Mouse (Mus musculus): Measurements from ENCODE around the gene Adcy9. TPM values are rescaled to one million over a fixed set of nuclear protein-coding genes. Genes with fewer than 3 reads are reported as not detected.

Gene Adcy9
- polyA plus RNA-seq, 1 experiment = 3.3 TPM

- no peak for DNase-seq (ENCODE audit: low read depth in 1 of 2, low spot score in 2 of 2)
- no peaks in the 10 kb centered on the region for H3K4me1 ChIP-seq (ENCODE audit: control insufficient read depth, insufficient read depth, insufficient read length)
- no peak overlapping the region for H3K27ac ChIP-seq (ENCODE audit: insufficient read depth, low read length)
- 88% methylated on average over 7 of the region's 7 CpGs for WGBS
- TF ChIP-seq CTCF (IDR thresholded peaks at IDR 0.05; ENCODE audit: extremely low read depth, insufficient read depth, insufficient read length, insufficient replicate concordance) (no peak), POLR2A (IDR thresholded peaks at IDR 0.05; ENCODE audit: low read depth, low read length) (no peak)
- no peaks in the 10 kb centered on the region for H3K36me3 ChIP-seq (ENCODE audit: control insufficient read depth, insufficient read depth, low read length)
- H3K27me3 ChIP-seq (ENCODE audit: control insufficient read depth, insufficient read depth, low read length) = no peaks in the 10 kb centered on the region
- no peak overlapping the region for H3K4me3 ChIP-seq (ENCODE audit: extremely low read depth, insufficient read depth, insufficient read length)
Observed at GRCm38 (mm10) chr16:4454563-4454962, 34.3 kb upstream of the Adcy9 start.

- 92% methylated on average over 6 of the region's 6 CpGs for WGBS
- no peak for DNase-seq (ENCODE audit: low read depth in 1 of 2, low spot score in 2 of 2)
- Histone ChIP-seq H3K27me3 (ENCODE audit: control insufficient read depth, insufficient read depth, low read length) (no peaks in the 10 kb centered on the region), H3K4me1 (ENCODE audit: control insufficient read depth, insufficient read depth, insufficient read length) (no peaks in the 10 kb centered on the region), H3K36me3 (ENCODE audit: control insufficient read depth, insufficient read depth, low read length) (no peaks in the 10 kb centered on the region), H3K27ac (ENCODE audit: insufficient read depth, low read length) (no peak overlapping the region), H3K4me3 (ENCODE audit: extremely low read depth, insufficient read depth, insufficient read length) (no peak overlapping the region)
- no peak for TF ChIP-seq CTCF (IDR thresholded peaks at IDR 0.05; ENCODE audit: extremely low read depth, insufficient read depth, insufficient read length, insufficient replicate concordance)
- no peak for TF ChIP-seq POLR2A (IDR thresholded peaks at IDR 0.05; ENCODE audit: low read depth, low read length)
Observed at GRCm38 (mm10) chr16:4449418-4449817, 29.1 kb upstream of the Adcy9 start.

- WGBS = 58% methylated on average over 9 of the region's 9 CpGs
- no peak overlapping the region for H3K4me3 ChIP-seq (ENCODE audit: extremely low read depth, insufficient read depth, insufficient read length)
- H3K27me3 ChIP-seq (ENCODE audit: control insufficient read depth, insufficient read depth, low read length) = no peaks in the 10 kb centered on the region
- TF ChIP-seq POLR2A (IDR thresholded peaks at IDR 0.05; ENCODE audit: low read depth, low read length) = no peak
- TF ChIP-seq CTCF (IDR thresholded peaks at IDR 0.05; ENCODE audit: extremely low read depth, insufficient read depth, insufficient read length, insufficient replicate concordance) = no peak
- no peak overlapping the region for H3K27ac ChIP-seq (ENCODE audit: insufficient read depth, low read length)
- no peak for DNase-seq (ENCODE audit: low read depth in 1 of 2, low spot score in 2 of 2)
- H3K36me3 ChIP-seq (ENCODE audit: control insufficient read depth, insufficient read depth, low read length) = no peaks in the 10 kb centered on the region
- H3K4me1 ChIP-seq (ENCODE audit: control insufficient read depth, insufficient read depth, insufficient read length) = no peaks in the 10 kb centered on the region
Observed at GRCm38 (mm10) chr16:4448235-4448634, 27.9 kb upstream of the Adcy9 start.

GRCm38 (mm10) chr16:4446395-4446794, 26.1 kb upstream of the Adcy9 start:
- Histone ChIP-seq H3K4me1 (ENCODE audit: control insufficient read depth, insufficient read depth, insufficient read length) (no peaks in the 10 kb centered on the region), H3K36me3 (ENCODE audit: control insufficient read depth, insufficient read depth, low read length) (no peaks in the 10 kb centered on the region), H3K27me3 (ENCODE audit: control insufficient read depth, insufficient read depth, low read length) (no peaks in the 10 kb centered on the region), H3K27ac (ENCODE audit: insufficient read depth, low read length) (no peak overlapping the region), H3K4me3 (ENCODE audit: extremely low read depth, insufficient read depth, insufficient read length) (no peak overlapping the region)
- TF ChIP-seq POLR2A (IDR thresholded peaks at IDR 0.05; ENCODE audit: low read depth, low read length) = no peak
- no peak for TF ChIP-seq CTCF (IDR thresholded peaks at IDR 0.05; ENCODE audit: extremely low read depth, insufficient read depth, insufficient read length, insufficient replicate concordance)
- DNase-seq (ENCODE audit: low read depth in 1 of 2, low spot score in 2 of 2) = no peak
- WGBS = 65% methylated on average over 4 of the region's 4 CpGs

- TF ChIP-seq CTCF (IDR thresholded peaks at IDR 0.05; ENCODE audit: extremely low read depth, insufficient read depth, insufficient read length, insufficient replicate concordance) (no peak), POLR2A (IDR thresholded peaks at IDR 0.05; ENCODE audit: low read depth, low read length) (no peak)
- WGBS = 86% methylated on average over 1 of the region's 1 CpGs
- Histone ChIP-seq H3K27ac (ENCODE audit: insufficient read depth, low read length) (no peak overlapping the region), H3K4me1 (ENCODE audit: control insufficient read depth, insufficient read depth, insufficient read length) (no peaks in the 10 kb centered on the region), H3K36me3 (ENCODE audit: control insufficient read depth, insufficient read depth, low read length) (no peaks in the 10 kb centered on the region), H3K27me3 (ENCODE audit: control insufficient read depth, insufficient read depth, low read length) (no peaks in the 10 kb centered on the region), H3K4me3 (ENCODE audit: extremely low read depth, insufficient read depth, insufficient read length) (no peak overlapping the region)
- no peak for DNase-seq (ENCODE audit: low read depth in 1 of 2, low spot score in 2 of 2)
Observed at GRCm38 (mm10) chr16:4444378-4444777, 24.1 kb upstream of the Adcy9 start.

GRCm38 (mm10) chr16:4439302-4440066, 19.2 kb upstream of the Adcy9 start:
- H3K27me3 ChIP-seq (ENCODE audit: control insufficient read depth, insufficient read depth, low read length) = no peaks in the 10 kb centered on the region
- H3K4me3 ChIP-seq (ENCODE audit: extremely low read depth, insufficient read depth, insufficient read length) = no peak overlapping the region
- TF ChIP-seq POLR2A (IDR thresholded peaks at IDR 0.05; ENCODE audit: low read depth, low read length) (no peak), CTCF (IDR thresholded peaks at IDR 0.05; ENCODE audit: extremely low read depth, insufficient read depth, insufficient read length, insufficient replicate concordance) (no peak)
- no peaks in the 10 kb centered on the region for H3K4me1 ChIP-seq (ENCODE audit: control insufficient read depth, insufficient read depth, insufficient read length)
- WGBS = 72% methylated on average over 10 of the region's 10 CpGs
- H3K36me3 ChIP-seq (ENCODE audit: control insufficient read depth, insufficient read depth, low read length) = no peaks in the 10 kb centered on the region
- DNase-seq (ENCODE audit: low read depth in 1 of 2, low spot score in 2 of 2) = no peak
- no peak overlapping the region for H3K27ac ChIP-seq (ENCODE audit: insufficient read depth, low read length)

GRCm38 (mm10) chr16:4436738-4437137, 16.4 kb upstream of the Adcy9 start:
- 10% methylated on average over 4 of the region's 4 CpGs for WGBS
- no peak for DNase-seq (ENCODE audit: low read depth in 1 of 2, low spot score in 2 of 2)
- H3K36me3 ChIP-seq (ENCODE audit: control insufficient read depth, insufficient read depth, low read length) = no peaks in the 10 kb centered on the region
- H3K27ac ChIP-seq (ENCODE audit: insufficient read depth, low read length) = no peak overlapping the region
- no peak overlapping the region for H3K4me3 ChIP-seq (ENCODE audit: extremely low read depth, insufficient read depth, insufficient read length)
- H3K4me1 ChIP-seq (ENCODE audit: control insufficient read depth, insufficient read depth, insufficient read length) = no peaks in the 10 kb centered on the region
- TF ChIP-seq CTCF (IDR thresholded peaks at IDR 0.05; ENCODE audit: extremely low read depth, insufficient read depth, insufficient read length, insufficient replicate concordance) (no peak), POLR2A (IDR thresholded peaks at IDR 0.05; ENCODE audit: low read depth, low read length) (no peak)
- no peaks in the 10 kb centered on the region for H3K27me3 ChIP-seq (ENCODE audit: control insufficient read depth, insufficient read depth, low read length)
